Mouse (Mus musculus) myocyte (in vitro differentiated cells): Measurements from ENCODE around the gene Rreb1.

Experiments used
- CEBPB ChIP-seq: IDR thresholded peaks from 2 replicates; pipeline ENCODE4 v1.6.1; 2011; ENCODE audit warnings: mild to moderate bottlenecking, moderate library complexity; ENCODE audit not compliant: poor library complexity, insufficient read depth, severe bottlenecking
- E2F4 ChIP-seq: IDR thresholded peaks from one replicate; pipeline ENCODE4 v1.6.1; 2011; ENCODE audit warnings: mild to moderate bottlenecking, control low read depth, moderate library complexity; ENCODE audit not compliant: insufficient read depth
- MAX ChIP-seq: IDR thresholded peaks from one replicate; pipeline ENCODE4 v1.6.1; 2011; ENCODE audit warnings: low read depth, mild to moderate bottlenecking, control low read depth
- MYOD1 ChIP-seq, 3 experiments: IDR thresholded peaks; one replicate each; pipeline ENCODE4 v1.6.1; 2011; ENCODE audit warnings: control low read depth in 2 of 3, low read depth in 2 of 3, mild to moderate bottlenecking in 2 of 3, moderate library complexity in 1 of 3; ENCODE audit not compliant: insufficient read length in 2 of 3, control insufficient read depth in 1 of 3
- MYOG ChIP-seq, 3 experiments: IDR thresholded peaks; one replicate each; pipeline ENCODE4 v1.6.1; 2011; ENCODE audit warnings: control low read depth in 2 of 3, low read depth in 2 of 3, mild to moderate bottlenecking in 2 of 3; ENCODE audit not compliant: insufficient read length in 2 of 3, control insufficient read depth in 1 of 3, insufficient read depth in 1 of 3
- POLR2A ChIP-seq: IDR thresholded peaks from one replicate; pipeline ENCODE4 v1.6.1; 2011; ENCODE audit warnings: low read depth, mild to moderate bottlenecking, control low read depth, moderate library complexity; ENCODE audit not compliant: insufficient read length
- POLR2AphosphoS2 ChIP-seq: IDR thresholded peaks from one replicate; pipeline ENCODE4 v1.6.1; 2011; ENCODE audit warnings: low read depth, control low read depth; ENCODE audit not compliant: insufficient read length
- REST ChIP-seq: IDR thresholded peaks from one replicate; pipeline ENCODE4 v1.6.1; 2011; ENCODE audit warnings: mild to moderate bottlenecking, control low read depth, moderate library complexity; ENCODE audit not compliant: insufficient read depth, insufficient read length
- SRF ChIP-seq: IDR thresholded peaks from one replicate; pipeline ENCODE4 v1.6.1; 2011; ENCODE audit warnings: low read depth; ENCODE audit not compliant: control insufficient read depth, insufficient read length
- TCF12 ChIP-seq: IDR thresholded peaks from one replicate; pipeline ENCODE4 v1.6.1; 2011; ENCODE audit warnings: mild to moderate bottlenecking, control low read depth; ENCODE audit not compliant: poor library complexity, insufficient read depth, severe bottlenecking
- TCF3 ChIP-seq: IDR thresholded peaks from one replicate; pipeline ENCODE4 v1.6.1; 2011; ENCODE audit warnings: low read depth, control low read depth; ENCODE audit not compliant: insufficient read length
- USF1 ChIP-seq: IDR thresholded peaks from one replicate; pipeline ENCODE4 v1.6.1; 2011; ENCODE audit warnings: low read depth, mild to moderate bottlenecking, control low read depth, moderate library complexity

DNA sequence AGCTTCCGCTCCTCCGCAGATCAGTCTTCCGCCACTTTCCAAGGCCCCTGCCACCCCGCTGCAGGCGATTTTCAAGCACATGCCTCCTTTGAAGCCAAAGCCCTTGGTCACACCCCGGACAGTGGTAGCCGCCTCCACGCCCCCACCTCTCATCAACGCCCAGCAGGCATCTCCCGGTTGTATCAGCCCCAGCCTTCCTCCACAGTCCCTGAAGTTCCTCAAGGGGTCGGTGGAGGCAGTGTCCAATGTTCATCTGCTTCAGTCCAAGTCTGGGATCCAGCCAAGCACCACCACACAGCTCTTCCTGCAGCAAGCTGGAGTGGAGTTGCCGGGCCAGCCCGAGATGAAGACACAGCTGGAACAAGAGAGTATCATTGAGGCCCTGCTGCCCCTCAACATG, 151.9 kb downstream of the Rreb1 start:
- TF ChIP-seq POLR2A (no peak), USF1 (no peak), MAX (no peak), POLR2AphosphoS2 (no peak), E2F4 (no peak), MYOG (IDR thresholded peaks at IDR 0.05; ENCODE audit: control insufficient read depth in 1 of 3, insufficient read depth in 1 of 3, insufficient read length in 2 of 3, low read depth in 2 of 3) (no peak), TCF12 (no peak), REST (no peak), MYOD1 (IDR thresholded peaks at IDR 0.05; ENCODE audit: control insufficient read depth in 1 of 3, insufficient read length in 2 of 3, low read depth in 2 of 3) (no peak), CEBPB (no peak), SRF (no peak), TCF3 (no peak)
